Mouse (Mus musculus) frontal cortex, postnatal 14 days (tissue): ENCODE measurements around the gene Hspa1b.
A peak's percentile ranks its signal among the peaks of the same experiment; 100 is the strongest.
"Not testable (repeated sequence)": the region's sequence is repeated elsewhere in the genome, so short reads cannot be mapped to it uniquely, and the experiment has no call there.

ENCODE experiments used
- DNase-seq, 2 experiments: peaks; one replicate each; pipeline ENCODE4 v3.0.0; 2022; ENCODE audit warnings: low spot score in 2 of 2

The Hspa1b gene

DNA sequence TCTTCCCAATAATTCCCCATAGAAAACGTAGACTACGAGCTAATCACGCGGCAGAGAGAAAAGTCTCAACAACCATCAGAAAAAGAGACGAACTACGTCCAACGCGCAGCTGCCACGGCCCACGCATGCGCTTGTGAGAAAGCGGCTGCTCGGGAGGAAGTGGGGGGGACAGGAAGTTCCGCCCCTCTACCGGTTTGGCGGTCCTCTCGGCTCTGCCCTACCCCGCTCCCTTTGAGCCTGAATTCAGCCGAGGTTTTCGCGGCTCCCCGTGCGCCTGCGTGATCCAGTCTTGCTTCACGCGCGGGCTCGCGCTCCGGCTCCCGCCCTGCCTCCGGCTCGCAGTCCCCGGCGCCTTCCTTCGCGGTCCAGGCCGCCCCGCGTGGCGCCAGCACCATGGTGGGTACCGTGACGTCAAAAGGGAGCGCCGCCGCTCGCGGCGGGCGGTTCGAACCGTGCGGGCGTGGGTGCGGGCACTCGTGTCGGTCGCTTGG is 22.7 kb upstream of the Hspa1b start, which contains the start of gene Lsm2:
Gene Lsm2 (plus strand): TSS at position 173 of the 491 bp plus-strand sequence.
- DNase-seq = peak; percentile 85 to 88

DNA sequence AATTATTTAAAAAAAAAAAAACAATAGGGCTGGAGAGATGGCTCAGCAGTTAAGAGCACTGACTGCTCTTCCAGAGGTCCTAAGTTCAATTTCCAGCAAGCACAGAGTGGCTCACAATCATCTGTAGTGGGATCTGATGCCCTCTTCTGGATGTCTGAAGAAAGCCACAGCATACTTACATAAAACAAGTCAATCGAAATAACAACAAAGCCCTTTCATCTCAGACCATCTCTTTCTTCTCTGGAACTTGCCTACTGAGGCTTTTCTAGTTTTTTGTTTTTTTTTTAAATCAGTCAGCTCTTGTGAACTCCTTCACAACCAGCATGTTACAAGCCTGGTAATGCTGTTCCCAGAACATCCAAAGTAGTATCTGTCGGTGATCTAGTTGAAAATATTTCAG is 21.6 kb upstream of the Hspa1b start:
- DNase-seq = no peak

DNA sequence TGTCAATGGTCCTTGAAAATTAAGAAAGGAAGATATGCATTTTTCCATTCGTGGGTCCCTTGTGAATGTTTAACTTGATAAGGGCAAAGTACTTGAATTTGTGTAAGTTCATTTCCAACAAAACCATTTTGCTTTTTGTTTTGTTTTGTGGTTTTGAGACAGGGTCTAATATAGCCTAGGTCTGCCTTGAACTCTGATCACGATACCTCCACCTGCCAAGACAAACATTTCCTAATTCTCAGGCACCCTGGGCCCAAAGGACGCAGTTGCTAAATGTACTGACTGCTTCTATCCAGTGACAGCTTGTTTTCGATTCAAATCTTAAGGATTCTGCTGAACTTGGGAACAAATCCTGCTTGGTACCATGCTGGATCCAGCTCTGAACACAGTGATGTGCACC is 20.6 kb upstream of the Hspa1b start:
- DNase-seq = no peak

DNA sequence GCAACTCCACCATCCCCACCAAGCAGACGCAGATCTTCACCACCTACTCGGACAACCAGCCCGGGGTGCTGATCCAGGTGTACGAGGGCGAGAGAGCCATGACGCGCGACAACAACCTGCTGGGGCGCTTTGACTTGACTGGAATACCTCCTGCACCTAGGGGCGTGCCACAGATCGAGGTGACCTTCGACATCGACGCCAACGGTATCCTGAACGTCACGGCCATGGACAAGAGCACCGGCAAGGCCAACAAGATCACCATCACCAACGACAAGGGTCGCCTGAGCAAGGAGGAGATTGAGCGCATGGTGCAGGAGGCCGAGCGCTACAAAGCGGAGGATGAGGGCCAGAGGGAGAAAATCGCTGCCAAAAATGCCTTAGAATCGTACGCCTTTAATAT is 19.2 kb upstream of the Hspa1b start:
- no peak for DNase-seq

DNA sequence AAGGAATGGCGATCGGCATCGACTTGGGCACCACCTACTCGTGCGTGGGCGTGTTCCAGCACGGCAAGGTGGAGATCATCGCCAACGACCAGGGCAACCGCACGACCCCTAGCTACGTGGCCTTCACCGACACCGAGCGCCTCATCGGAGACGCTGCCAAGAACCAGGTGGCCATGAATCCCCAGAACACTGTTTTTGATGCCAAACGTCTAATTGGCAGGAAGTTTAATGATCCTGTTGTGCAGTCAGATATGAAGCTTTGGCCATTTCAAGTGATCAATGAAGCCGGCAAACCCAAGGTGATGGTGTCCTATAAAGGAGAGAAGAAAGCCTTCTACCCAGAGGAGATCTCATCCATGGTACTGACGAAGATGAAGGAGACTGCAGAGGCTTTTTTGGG is 18.0 kb upstream of the Hspa1b start:
- no peak for DNase-seq

DNA sequence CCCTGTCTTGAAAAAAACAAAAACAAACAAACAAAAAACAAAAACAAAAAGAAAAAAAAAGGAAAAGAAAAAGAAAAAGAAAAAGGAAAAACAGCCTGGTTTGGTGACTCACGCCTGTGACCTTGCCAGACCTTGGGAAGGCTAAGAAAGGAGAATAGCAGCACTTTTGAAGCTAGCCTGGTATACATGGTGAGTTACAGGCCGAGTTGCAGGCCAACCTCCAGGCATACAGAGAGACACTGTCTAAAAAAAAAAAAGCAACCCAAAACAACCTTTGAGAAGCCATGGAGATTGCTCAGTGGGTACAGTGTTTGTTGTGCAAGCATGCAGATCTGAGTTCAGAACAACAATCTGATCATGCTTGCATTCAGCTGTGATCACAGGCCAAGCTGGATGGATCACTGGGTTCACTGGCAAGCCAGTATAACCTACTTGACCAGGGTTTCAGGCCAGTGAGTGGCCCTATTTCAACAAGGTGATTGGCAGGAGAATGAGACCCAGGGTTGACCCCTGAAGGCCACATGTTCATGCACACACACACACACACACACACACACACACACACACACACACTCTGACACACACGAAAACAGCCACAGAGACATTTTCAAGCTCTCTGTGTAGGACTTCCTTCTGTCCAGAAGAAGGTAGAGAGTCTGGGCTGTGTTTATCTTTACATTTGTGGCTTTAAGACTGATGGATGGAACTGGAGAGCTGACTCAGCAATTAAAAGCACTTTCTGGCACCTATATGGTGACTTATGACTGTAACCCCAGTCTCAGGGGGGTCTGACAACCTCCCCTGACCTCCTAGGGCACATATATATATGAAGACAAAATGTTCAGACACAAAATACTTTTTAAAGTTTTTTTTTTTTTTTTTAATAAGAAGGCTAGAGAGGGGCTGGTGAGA is 16.8 kb upstream of the Hspa1b start:
- DNase-seq = no peak

DNA sequence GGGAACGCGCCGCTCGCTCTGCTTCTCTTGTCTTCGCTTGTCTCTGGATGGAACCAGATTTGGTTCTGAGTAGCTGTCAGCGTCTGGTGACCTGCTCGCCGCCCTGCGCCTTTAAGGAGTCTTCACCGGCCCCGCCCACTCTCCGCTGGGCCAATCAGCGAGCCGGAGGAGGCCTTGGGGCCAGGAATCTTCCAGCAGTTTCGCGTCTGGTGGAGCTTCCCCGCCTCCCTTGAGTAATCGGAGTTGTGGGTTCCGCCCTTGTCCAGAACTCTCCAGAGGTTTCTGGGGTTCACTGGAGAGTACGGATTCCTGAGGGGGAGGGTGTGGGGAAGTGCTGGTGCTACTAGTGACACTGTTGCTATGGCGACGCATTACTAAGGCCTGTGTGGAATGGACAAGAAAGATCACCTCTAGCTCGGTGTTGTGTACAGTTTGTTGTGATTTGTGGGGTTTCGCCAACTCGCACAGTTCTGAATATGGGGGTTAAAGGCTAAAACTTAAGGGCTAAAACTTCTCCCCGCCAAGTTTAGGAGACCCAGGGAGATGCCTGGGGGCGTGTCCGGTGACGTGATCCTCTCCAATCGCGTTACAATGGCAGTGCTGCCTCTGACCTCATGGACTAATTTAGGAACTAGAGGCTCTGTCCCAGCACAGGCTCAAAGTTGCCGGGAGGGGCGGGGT is 13.2 kb upstream of the Hspa1b start, which contains the start of the genes Hspa1a and Hspa1l:
Gene Hspa1a (minus strand): TSS at position 88 of the 681 bp plus-strand sequence.
Gene Hspa1l (plus strand): TSS at position 635 of the 681 bp plus-strand sequence.
- DNase-seq = peak; percentile 67 to 75

DNA sequence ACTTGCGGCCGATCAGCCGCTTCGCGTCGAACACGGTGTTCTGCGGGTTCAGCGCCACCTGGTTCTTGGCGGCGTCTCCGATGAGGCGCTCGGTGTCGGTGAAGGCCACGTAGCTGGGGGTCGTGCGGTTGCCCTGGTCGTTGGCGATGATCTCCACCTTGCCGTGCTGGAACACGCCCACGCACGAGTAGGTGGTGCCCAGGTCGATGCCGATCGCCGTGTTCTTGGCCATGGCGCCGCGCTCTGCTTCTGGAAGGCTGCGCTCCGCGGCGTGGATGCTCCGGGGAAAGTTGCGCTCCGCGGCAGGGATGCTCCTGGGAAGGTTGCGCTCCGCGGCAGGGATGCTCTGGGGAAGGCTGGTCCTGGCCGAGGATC is 12.6 kb upstream of the Hspa1b start:
- not testable (repeated sequence) for DNase-seq

DNA sequence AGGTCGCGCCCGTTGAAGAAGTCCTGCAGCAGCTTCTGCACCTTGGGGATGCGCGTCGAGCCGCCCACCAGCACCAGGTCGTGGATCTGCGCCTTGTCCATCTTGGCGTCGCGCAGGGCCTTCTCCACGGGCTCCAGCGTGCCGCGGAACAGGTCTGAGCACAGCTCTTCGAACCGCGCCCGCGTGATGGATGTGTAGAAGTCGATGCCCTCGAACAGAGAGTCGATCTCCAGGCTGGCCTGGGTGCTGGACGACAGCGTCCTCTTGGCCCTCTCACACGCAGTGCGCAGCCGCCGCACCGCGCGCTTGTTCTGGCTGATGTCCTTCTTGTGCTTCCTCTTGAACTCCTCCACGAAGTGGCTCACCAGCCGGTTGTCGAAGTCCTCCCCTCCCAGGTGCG is 11.8 kb upstream of the Hspa1b start:
- DNase-seq = not testable (repeated sequence)

DNA sequence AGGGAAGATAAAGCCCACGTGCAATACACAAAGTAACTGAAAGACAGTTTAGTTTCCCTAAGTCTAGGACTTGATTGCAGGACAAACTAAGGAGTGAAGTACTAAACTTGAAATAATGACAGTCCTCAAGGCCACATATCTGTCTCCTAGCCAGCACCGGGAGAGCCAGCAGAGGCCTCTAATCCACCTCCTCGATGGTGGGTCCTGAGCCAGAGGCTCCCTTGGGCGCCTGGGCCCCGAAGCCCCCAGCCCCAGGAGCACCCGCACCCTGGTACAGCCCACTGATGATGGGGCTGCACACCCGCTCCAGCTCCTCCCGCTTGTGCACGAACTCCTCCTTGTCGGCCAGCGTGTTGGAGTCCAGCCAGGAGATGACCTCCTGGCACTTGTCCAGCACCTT is 10.8 kb upstream of the Hspa1b start, which contains the start of gene Gm20481:
Gene Gm20481 (plus strand): TSS at position 91 of the 400 bp plus-strand sequence.
- not testable (repeated sequence) for DNase-seq

DNA sequence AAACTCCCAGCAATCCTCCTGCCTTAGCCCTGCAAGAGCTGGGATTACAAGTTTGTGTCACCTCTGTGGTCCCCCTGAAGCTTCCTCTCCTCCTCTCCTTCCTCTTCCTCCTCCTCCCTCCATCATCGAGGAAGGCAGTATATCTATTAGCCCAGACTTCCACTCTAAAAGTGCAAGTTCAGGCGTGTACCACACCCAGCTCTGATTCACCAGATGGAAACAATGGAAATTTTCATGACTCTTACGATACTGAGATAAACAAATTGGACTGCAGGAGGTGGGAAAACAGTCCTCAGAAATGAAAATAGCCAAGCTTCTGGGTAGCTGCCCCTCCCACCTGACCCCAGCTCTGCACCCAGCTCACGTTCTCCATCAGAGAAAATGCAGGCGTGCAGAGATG is 6.6 kb upstream of the Hspa1b start:
- DNase-seq = no peak

DNA sequence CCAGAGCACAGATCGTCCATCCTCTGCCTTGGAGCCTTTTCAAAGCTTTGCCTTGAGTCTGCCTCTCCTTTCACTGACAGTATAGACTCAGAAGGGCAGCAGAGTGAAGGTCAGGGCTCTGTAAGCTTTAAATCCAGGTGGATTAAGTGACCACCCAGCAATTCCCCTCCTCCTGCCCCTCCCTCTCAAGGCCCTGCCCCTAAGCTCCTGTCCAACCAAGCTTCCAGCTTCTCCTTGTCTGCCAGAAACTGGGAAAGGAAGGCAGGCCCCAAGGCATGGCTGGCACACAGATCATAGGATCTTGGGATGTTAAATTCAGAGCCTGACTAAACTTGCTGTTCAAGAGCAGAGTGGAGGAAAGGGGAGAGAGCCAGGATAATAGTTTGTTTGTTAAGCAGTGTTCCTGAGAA is 5.6 kb upstream of the Hspa1b start:
- DNase-seq = no peak

DNA sequence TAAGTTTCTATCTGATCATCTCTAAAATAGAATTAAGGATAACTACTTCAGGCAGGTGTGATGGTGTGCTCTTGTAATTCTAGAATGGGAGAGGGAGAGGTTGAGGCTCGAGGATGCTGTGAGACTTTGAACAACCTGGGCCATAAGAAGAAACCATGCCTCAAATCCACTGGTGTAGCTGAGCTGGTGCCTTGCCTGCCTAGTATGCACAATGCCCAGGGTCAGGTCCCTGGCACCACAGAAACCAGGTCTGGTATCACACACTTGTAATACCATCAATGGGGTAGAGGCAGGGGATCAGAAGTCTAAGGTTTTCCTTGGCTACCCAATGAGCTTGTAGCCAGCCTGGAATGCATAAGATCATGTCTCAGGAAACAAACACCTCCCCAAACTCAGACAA is 3.8 kb upstream of the Hspa1b start:
- DNase-seq = no peak

DNA sequence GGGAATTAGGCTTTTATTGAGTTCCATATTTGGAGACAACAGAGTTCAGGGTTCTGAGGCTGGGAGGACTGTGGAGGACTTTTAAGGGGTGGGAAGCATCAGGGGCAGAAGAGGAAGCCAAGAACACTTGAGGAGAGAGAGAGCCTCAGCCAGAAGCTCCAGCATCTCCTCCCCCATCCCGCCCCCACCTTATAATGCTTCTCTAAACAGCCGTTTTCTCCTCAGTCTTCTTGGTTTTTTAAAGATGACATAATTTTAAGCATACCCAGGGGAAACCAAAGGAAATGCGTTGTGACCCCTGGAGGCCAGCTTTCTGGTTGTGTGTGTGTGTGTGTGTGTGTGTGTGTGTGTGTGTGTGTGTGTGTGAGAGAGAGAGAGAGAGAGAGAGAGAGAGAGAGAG is 3.1 kb upstream of the Hspa1b start:
- DNase-seq = no peak

DNA sequence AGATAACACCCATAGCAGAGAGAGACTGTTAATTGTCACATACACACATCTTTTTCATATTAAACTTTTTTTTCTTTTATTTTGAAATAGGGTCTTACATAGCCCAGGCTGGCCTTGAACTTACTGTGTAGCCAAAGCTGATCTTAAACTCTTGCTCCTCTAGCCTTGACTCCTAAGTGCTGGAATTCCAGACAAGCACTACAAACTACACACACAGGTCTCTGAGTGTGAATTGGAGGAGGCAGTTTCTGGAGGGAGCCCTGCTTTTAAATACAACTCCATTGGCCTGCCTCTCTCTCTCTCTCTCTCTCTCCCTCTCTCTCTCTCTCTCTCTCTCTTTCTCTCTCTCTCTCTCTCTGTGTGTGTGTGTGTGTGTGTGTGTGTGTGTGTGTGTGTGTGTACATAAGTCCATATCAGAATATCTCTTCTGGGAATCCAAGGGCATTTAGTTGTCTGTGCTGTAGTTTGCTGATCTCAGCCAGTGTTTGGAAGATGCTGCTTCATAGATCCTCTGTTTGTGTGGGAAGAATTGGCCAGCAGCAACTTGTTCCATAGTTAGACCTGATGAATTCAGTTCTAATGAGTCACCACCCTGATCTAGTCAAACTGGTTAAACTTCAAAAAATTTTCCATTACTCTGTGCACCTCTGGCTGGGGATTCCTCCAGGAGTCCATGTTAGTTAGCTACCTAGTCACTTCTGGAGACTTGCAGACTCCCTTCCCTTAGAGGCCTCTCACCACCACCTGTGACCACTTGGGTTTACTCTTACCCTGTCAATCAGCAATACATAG is 1.9 kb upstream of the Hspa1b start:
- no peak for DNase-seq

DNA sequence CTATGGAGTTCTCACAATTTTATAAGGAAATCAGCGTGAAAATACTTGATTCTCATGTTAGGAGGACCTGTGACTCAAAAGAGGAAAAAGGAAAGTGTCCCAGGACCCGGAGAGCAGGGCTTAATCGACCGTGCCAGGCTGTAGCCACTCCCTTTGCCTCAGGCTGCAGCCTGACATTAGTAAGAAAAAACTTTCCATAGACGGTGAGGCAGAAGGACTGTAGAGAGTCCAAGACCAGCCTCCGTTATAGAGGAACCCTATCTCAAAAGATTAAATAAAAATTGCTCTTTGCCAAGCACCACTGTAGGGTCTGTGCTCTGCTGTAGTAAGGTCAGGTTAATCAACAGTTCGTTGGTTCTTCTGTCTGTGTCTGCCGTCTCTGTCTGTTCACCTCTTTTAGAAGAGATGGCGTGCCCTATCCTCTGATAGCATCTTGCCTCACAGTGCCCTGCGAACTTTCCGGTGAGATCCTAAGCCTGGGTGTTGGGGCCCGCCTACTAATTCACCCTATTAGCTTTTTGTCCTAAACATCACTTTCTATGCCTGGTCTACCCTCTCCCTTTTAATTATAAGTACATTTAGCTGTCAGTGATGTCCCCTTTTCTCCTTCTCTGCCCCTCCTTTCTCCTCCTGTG is 960 bp upstream of the Hspa1b start:
- DNase-seq = no peak

DNA sequence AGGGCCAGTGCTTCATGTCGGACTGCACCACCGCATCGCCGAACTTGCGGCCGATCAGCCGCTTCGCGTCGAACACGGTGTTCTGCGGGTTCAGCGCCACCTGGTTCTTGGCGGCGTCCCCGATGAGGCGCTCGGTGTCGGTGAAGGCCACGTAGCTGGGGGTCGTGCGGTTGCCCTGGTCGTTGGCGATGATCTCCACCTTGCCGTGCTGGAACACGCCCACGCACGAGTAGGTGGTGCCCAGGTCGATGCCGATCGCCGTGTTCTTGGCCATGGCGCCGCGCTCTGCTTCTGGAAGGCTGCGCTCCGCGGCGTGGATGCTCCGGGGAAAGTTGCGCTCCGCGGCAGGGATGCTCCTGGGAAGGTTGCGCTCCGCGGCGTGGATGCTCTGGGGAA is 306 bp downstream of the Hspa1b start:
- not testable (repeated sequence) for DNase-seq

DNA sequence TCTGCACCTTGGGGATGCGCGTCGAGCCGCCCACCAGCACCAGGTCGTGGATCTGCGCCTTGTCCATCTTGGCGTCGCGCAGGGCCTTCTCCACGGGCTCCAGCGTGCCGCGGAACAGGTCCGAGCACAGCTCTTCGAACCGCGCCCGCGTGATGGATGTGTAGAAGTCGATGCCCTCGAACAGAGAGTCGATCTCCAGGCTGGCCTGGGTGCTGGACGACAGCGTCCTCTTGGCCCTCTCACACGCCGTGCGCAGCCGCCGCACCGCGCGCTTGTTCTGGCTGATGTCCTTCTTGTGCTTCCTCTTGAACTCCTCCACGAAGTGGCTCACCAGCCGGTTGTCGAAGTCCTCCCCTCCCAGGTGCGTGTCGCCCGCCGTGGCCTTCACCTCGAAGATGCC is 1.1 kb downstream of the Hspa1b start:
- DNase-seq = not testable (repeated sequence)

DNA sequence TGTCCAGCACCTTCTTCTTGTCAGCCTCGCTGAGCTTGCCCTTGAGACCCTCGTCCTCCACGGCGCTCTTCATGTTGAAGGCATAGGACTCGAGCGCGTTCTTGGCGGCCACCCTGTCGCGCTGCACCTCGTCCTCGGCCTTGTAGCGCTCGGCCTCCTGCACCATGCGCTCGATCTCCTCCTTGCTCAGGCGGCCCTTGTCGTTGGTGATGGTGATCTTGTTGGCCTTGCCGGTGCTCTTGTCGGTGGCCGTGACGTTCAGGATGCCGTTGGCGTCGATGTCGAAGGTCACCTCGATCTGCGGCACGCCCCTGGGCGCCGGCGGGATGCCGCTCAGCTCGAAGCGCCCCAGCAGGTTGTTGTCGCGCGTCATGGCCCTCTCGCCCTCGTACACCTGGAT is 1.7 kb downstream of the Hspa1b start:
- not testable (repeated sequence) for DNase-seq

DNA sequence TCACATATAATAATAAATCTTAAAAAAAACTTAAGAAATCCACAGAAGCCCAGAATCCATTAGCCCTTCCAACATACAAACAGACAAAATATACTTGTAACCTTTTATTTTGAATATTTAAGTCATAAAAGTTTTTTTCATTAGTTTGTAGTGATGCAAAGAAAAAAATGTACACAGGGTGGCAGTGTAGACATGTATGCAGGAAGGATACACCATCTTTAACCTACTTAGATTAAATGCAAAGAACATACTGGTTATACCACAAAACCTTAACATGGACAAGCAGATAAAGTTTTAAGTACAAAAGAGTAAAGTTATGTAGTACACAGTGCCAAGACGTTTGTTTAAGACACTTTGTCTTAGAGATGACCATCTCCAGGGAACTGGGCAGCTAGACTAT is 2.7 kb downstream of the Hspa1b start:
- no peak for DNase-seq

DNA sequence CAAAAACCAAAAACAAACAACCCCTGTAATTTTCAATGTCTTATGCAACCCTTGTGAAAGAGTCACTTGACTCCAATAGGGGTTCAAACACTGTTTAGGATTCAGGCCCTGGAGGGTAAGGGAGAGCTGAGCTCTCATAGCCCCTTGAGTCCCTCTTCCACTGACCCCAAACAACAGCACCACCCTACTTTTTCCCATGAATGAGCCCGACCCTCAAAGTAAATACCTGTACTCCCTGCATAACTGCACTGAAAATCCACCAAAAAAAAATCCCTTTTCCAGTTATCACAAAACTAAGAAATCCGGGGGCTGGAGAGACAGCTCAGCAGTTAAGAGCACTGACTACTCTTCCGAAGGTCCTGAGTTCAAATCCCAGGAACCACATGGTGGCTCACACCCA is 3.2 kb downstream of the Hspa1b start:
- no peak for DNase-seq
